Mouse (Mus musculus): Measurements from ENCODE around the gene Tra2b.
"Not testable (repeated sequence)": the region's sequence is repeated elsewhere in the genome, so short reads cannot be mapped to it uniquely, and the experiment has no call there.

The Tra2b gene

GRCm38 (mm10) chr16:22265849-22266376, at the start of gene Tra2b:
TSS of gene Tra2b (minus strand) at chr16:22266005.
- peak; percentile 97 for DNase-seq (ENCODE audit: low spot score in 2 of 2)

DNA sequence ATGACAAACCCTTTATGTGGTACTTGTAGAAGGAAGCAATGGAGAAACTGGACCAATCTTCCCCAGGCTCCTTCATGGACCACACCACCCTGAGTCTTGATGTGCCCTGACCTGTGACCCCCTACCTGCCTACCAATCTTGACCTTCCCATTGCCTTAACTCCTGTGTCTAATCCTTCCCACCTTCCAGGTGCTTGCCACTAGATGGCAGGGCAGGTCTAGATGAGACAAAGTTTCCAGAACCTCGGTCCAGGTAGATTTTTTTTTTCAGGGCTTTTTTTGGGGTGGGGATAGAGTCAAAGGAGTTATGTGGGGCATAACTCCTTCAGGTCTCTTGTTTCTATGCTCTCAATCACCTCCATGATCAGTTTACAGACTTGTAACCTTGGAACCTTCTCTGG, 44.8 kb upstream of the Tra2b start:
- DNase-seq (ENCODE audit: low spot score in 2 of 2) = peak in 1 of 2 experiments; percentile 53

- peak; percentile 71 to 74 for DNase-seq (ENCODE audit: low spot score in 2 of 2)
Observed at GRCm38 (mm10) chr16:22302606-22303005, 36.8 kb upstream of the Tra2b start.

GRCm38 (mm10) chr16:22301378-22301777, 35.6 kb upstream of the Tra2b start:
- DNase-seq (ENCODE audit: low spot score in 2 of 2) = no peak

DNA sequence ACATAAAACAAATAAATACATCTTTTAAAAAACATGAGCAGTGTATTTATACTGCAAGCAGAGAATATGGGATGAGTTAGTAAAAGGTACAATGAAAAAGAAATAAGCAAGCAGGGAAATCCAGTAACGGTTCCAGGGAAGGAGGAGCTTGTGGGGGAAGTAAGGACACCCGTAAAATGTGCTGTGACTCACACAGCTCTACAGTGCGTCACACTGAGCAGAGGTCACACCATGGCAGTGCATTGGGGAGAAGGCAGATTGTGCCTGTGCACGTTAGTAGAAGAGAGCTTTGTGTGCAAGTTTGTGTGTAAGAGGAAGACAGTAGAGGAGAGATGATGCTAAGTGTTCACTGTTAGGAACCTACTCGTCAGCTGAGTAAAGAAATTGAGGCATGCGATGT, 31.1 kb upstream of the Tra2b start:
- DNase-seq (ENCODE audit: low spot score in 2 of 2) = no peak

DNA sequence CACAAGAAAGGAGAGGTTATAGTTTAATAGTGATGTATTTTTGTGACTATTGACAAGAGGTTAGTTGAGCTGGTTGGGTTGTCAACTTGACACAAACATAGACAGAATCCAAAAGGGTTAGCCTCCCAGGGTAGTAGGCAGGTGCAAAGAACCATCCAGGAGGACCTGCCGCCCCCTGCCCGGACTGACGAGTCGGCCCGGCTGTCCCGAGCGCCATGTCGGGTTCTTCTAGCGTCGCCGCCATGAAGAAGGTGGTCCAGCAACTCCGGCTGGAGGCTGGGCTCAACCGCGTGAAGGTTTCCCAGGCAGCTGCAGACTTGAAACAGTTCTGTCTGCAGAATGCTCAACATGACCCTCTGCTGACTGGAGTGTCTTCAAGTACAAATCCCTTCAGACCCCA, 29.0 kb upstream of the Tra2b start:
- DNase-seq (ENCODE audit: low spot score in 2 of 2) = not testable (repeated sequence)

DNA sequence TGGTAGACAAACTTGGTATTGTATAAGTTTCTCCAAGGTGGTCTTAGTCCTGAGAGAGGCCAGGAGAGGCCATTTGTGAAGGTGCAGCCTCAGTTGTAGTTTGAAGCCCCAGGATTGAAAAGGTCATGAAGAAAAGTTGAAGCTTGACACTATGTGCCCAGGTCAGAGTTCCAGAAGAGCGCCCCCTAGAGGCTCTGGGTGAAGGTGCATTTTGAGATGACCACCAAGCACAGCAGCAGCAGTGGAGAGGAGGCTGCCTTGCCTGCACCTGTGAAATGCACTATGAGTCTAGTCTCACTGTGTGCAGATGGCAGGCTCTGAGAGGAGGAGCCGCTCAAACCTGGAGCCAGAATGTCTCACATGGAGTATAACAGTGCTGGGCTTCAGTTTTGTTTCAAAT, 27.8 kb upstream of the Tra2b start:
- DNase-seq (ENCODE audit: low spot score in 2 of 2) = no peak

DNA sequence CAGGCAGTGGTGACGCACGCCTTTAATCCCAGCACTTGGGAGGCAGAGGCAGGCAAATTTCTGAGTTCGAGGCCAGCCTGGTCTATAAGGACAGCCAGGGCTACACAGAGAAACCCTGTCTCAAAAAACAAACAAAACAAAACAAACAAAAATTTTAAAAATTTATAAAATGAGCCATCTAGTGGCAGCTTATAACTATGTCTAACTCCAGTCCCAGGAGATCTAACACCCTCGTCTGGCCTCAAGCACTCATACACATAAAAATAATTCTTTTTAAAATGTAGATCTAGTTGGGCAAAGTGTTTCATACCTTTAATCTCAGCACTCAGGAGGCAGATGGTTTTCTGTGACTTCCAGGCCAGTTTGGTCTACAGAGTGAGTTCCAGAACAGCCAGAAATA, 26.6 kb upstream of the Tra2b start:
- DNase-seq (ENCODE audit: low spot score in 2 of 2) = no peak

DNA sequence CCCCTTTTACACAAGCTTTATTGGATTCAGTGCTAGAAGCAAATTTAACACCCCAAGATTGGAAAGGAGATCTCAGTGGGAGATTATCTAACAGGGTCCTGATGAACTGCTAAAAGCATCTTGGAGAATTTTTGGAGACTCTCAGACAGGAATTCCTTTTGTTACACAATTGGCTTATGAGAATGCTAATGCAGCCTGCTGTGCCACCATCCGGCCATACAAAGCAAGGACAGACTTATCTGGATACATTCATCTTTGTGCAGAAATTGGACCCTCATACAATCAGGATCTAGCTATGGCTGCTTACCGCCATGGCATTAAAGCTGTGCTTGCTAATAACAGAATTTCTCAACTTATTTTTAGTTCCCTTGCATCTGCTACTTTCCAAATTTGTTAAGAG, 23.8 kb upstream of the Tra2b start:
- DNase-seq (ENCODE audit: low spot score in 2 of 2) = peak in 1 of 2 experiments; percentile 31

DNA sequence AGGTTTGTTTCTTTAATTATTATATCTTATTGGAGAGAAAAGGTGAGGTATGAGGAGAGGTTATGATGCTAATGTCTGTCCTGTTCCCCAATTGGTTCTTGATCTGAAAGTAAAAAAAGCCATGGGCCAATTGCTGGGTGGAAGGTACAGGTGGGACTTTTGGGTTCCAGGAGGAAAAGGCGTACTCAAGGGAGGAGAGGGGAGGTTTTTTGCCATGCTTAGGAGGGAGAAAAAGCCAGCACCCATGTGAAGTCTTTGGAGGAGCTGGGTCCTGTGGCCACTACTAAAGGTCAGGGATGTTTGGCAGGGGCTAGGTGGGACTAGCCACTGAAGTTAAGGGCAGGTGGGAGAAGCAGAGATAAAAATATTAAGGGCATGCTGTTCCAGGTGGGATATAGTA, 21.2 kb upstream of the Tra2b start:
- no peak for DNase-seq (ENCODE audit: low spot score in 2 of 2)

- no peak for DNase-seq (ENCODE audit: low spot score in 2 of 2)
Observed at GRCm38 (mm10) chr16:22276536-22276935, 10.7 kb upstream of the Tra2b start.

DNA sequence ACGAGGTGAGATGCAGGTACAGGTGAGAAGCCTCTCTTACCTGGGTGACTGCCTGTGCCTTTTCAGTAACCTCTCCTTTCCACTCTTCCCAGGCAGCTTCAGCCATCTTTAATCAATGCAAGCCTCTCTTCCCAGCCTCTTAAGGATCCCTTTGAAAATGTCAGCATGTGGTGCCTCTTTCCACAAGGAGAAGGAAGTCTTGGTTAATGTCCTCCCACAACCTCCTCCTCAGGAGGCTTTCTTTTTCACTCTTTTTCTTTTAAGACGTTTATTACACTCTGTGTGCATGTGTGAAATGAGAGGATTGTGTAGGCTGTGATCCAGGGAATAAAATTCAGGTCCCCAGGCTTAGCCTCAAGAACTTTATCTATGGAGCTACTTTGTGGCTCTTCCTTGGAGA, 9.3 kb upstream of the Tra2b start:
- DNase-seq (ENCODE audit: low spot score in 2 of 2) = no peak

DNA sequence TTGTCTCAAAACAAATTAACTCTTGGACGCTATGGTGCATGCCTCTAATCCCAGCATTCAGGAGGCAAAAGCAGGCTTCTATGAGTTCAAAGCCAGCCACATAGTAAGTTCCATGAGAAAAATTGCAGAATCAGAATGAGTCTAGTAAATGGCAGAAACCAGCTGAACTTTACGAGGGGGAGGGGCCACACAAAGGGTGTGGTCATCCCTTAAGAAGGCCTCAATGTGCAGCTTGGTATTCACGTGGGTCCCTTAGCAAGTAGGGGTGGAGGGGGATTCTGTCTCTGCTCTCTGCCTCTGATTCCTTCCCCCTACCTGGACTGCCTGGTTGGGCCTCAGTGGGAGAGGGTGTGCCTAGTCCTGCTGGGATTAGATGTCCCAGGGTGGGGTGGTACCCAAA, 4.7 kb upstream of the Tra2b start:
- no peak for DNase-seq (ENCODE audit: low spot score in 2 of 2)

- DNase-seq (ENCODE audit: low spot score in 2 of 2) = no peak
Observed at GRCm38 (mm10) chr16:22266384-22266783, 579 bp upstream of the Tra2b start.

DNA sequence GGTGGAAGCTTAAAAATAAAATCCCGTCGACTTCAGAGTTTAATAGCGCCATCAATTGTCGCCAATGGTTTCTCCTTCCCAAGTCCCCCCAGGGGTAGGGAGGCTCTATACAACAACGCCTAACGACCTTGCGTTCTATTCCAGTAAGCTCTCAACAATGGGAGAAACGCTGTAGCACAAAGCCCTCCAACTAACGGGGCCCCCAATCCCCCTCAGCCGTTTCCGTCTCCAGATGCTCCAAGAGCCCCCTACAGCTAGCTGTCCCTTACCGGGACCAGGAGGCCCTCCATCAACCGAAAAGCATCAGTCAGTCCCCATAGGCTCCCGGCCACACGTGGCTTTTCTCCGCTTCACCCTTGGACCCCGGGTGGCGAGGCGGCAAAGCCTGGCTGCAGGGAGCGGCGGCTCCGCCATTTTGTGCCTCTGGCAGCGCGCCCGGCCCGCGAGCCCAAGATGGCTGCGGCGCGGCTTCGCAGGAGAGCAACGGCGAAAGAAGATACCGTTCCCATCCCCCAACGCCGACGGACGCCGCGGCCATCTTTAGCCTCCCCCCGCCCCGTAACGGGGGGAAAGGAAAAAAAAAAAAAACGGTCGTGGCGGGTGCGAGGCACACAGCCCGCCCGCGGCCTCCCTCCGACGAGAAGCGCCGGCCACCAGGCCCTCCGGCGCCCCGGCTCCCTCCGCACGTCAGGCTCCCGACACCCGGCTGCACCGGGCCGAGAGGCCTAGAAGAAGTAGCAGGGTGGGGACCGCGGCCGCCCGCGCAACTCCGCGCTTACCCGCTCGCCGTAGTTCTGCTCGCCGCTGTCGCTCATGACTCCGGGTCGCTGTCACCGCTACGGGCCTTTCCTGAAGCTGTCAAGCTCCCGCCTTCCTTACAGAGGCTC, 600 bp downstream of the Tra2b start:
- peak; percentile 72 for DNase-seq (ENCODE audit: low spot score in 2 of 2)

- no peak for DNase-seq (ENCODE audit: low spot score in 2 of 2)
Observed at GRCm38 (mm10) chr16:22264232-22264961, 1.4 kb downstream of the Tra2b start.

GRCm38 (mm10) chr16:22263124-22263523, 2.7 kb downstream of the Tra2b start:
- DNase-seq (ENCODE audit: low spot score in 2 of 2) = no peak

DNA sequence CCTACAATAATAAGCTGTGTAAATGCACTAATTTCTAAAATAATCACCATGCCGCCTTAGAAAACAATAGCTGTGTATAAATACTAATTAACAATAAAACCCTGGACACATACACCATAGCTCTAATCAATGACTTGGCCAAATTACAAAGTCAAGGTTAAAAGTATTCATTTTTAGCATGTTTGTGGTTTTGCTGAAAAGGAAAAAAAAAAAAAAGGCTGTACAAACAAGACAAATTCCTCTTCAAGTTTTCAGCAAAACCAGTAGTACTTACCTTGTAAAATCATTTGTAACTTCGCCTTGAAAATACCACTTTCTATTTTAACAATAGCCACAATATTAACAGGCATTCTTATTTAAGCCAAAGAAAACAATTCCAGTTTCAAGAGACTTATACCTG, 4.2 kb downstream of the Tra2b start:
- DNase-seq (ENCODE audit: low spot score in 2 of 2) = no peak

- DNase-seq (ENCODE audit: low spot score in 2 of 2) = no peak
Observed at GRCm38 (mm10) chr16:22260423-22261143, 5.2 kb downstream of the Tra2b start.

DNA sequence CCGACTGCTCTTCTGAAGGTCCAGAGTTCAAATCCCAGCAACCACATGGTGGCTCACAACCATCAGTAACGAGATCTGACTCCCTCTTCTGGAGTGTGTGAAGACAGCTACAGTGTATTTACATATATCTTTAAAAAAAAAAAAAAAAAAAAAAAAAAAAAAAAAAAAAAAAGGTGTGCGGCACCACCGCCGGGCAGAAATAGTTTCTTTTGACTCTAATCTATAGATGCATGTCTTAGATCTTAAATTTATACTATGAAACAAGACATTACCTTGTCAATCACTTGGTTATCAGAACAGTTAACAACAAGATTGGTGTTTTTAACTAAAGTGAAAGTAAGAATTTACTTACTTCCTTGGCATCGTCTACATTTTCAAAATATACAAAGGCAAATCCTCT, 13.6 kb downstream of the Tra2b start:
- DNase-seq (ENCODE audit: low spot score in 2 of 2) = not testable (repeated sequence)

GRCm38 (mm10) chr16:22250307-22250706, 15.5 kb downstream of the Tra2b start:
- no peak for DNase-seq (ENCODE audit: low spot score in 2 of 2)

DNA sequence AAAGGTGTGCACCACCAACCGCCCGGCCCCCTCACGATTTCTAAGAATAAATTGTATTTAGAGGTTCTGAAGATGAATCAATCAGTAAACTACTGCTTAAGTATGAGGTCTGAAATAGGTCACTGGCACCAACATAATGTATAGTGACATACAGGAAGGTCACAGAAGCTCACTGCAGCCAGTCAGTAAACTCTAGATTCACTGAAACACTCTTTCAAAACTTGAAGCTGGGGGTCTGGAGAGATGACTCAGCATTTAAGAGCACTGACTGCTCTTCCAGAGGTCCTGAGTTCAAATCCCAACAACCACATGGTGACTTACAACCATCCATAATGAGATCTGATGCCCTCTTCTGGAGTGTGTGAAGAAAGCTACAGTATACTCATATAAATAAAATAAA, 16.1 kb downstream of the Tra2b start:
- DNase-seq (ENCODE audit: low spot score in 2 of 2) = no peak

Data from frontal cortex, postnatal 36 days (tissue).